Mouse (Mus musculus) kidney, adult 2 months (tissue): Measurements from ENCODE around the gene Apoa4.

ENCODE experiments used
- CTCF ChIP-seq: fragments of 200-500 bp; conservative IDR thresholded peaks from 2 replicates; pipeline ENCODE4 v1.5.1; 2011; ENCODE audit warnings: low read depth, mild to moderate bottlenecking, control low read depth, low read length, moderate library complexity, mixed read lengths; ENCODE audit not compliant: insufficient read depth, insufficient read length
- POLR2A ChIP-seq: fragments of 200-500 bp; IDR thresholded peaks from one replicate; pipeline ENCODE4 v1.6.1; 2011; ENCODE audit warnings: low read depth, low read length, control low read depth

DNA sequence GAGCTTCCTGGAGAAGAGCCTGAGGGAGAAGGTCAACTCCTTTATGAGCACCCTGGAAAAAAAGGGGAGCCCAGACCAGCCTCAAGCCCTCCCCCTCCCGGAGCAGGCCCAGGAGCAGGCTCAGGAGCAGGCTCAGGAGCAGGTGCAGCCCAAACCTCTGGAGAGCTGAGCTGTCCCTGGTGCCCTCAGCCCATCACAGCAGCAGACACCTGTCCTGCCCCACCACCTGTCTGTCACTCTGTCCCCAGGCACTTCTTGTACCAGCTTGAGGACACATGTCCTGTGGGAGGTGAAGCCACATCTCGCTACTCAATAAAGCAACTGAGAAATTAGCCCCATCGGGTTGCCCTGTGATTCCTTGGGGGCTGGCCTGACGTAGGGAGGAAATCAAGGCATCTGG is 2.6 kb downstream of the Apoa4 start:
- no peak for TF ChIP-seq CTCF
- TF ChIP-seq POLR2A = no peak
